8 mouse cellular contexts compared by ENCODE assay signal in the genomic region with DNA sequence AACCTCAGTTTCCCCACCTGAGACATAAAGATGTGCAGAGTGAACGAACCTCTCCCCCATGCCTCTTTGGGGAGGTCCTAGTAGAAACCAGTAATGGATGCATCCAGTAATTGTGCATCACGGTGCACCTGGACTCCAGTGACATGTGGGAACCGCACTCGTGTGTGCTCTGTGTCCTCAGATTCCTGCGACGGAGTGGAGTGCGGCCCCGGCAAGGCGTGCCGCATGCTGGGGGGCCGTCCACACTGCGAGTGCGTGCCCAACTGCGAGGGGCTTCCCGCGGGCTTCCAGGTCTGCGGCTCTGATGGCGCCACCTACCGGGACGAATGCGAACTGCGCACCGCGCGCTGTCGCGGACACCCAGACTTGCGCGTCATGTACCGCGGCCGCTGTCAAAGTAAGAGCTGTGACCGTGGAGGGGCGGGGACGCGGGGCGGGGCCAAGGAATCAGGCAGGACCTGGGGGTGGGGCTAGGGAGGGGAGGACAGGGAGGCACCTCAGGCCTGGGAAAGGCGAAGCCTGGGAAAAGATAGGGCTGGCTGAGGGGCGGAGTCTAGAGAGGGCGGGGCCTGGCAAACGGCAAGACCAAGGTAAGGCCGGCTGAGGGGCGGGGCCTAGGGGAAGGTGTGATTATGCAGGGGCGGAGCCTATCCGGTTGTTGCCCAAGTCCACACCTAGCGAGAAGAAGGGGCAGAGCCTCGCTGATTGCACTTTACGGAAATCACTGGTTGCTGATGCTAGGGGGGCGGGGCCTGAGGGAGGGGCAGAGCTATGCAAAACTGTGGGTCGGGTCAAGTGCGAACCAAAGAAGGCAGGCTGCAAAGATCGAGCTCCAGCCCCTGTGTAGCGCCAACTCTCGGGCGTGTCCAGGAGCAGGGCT. TPM values are rescaled to one million over a fixed set of nuclear protein-coding genes. Genes with fewer than 3 reads are reported as not detected.
DNase-seq lines count a peak whose midpoint lies in the region; ATAC-seq and TF ChIP-seq lines count a peak whose summit lies in the region.

No protein-coding gene starts in this region.

- H3ac ChIP-seq in myocyte (ENCODE audit: control insufficient read depth, insufficient read length): no peak overlapping the region

- DNase-seq in A20 (ENCODE audit: low read depth, low spot score): peak; percentile 98
- DNase-seq in brain, embryonic 14.5 days (ENCODE audit: low read depth): peak; percentile 96
- DNase-seq in liver, adult 2 months (ENCODE audit: extremely low read depth, low read depth, low spot score): peak; percentile 94
- peak; percentile 98 for DNase-seq in splenic B cell, adult 2 months (ENCODE audit: low read depth, low spot score)

- peaks cover 60% of the 10 kb centered on the region for H3K27me3 ChIP-seq in erythroblast, embryonic 14.5 days (ENCODE audit: control insufficient read depth)
- peaks cover 50% of the 10 kb centered on the region for H3K27me3 ChIP-seq in heart, embryonic 11.5 days (ENCODE audit: control insufficient read depth, insufficient read depth, low read length)
- H3K27me3 ChIP-seq in kidney, embryonic 16.5 days (ENCODE audit: insufficient read depth, low read length): no peaks in the 10 kb centered on the region; the same call in none of the 2 replicates
- no peaks in the 10 kb centered on the region for H3K27me3 ChIP-seq in liver, adult 2 months (ENCODE audit: control insufficient read depth, insufficient read depth, low read length)
- H3K27me3 ChIP-seq in myocyte (ENCODE audit: control insufficient read depth, insufficient read depth, insufficient read length): no peaks in the 10 kb centered on the region
- no peaks in the 10 kb centered on the region for H3K27me3 ChIP-seq in splenic B cell, adult 2 months (ENCODE audit: control insufficient read depth, insufficient read depth, low read length, poor library complexity, severe bottlenecking)

- H3K79me2 ChIP-seq in liver, adult 2 months (ENCODE audit: control insufficient read depth, insufficient read depth, low read length): no peaks in the 10 kb centered on the region
- H3K79me2 ChIP-seq in myocyte (ENCODE audit: control insufficient read depth, insufficient read depth): no peaks in the 10 kb centered on the region

- H3K4me3 ChIP-seq in erythroblast, embryonic 14.5 days (replicated peaks): peak overlapping the region; percentile 54
- peak overlapping the region; percentile 37 for H3K4me3 ChIP-seq in heart, embryonic 11.5 days (ENCODE audit: low read depth, low read length)
- H3K4me3 ChIP-seq in kidney, embryonic 16.5 days (ENCODE audit: low read length): peak overlapping the region; percentile 55
- peak overlapping the region; percentile 39; the same call in 1 of the 2 replicates for H3K4me3 ChIP-seq in liver, adult 2 months (ENCODE audit: insufficient read depth, low read depth, low read length)
- peak overlapping the region; percentile 12 for H3K4me3 ChIP-seq in myocyte

- TF ChIP-seq CTCF in brain, embryonic 14.5 days (IDR thresholded peaks at IDR 0.05; ENCODE audit: borderline replicate concordance, extremely low read depth, insufficient read depth, insufficient read length): peak; percentile 93
- peak; percentile 88 for TF ChIP-seq CTCF in liver, adult 2 months (IDR thresholded peaks at IDR 0.05; ENCODE audit: low read depth, low read length)

- peaks cover 27% of the 10 kb centered on the region for H3K4me1 ChIP-seq in erythroblast, embryonic 14.5 days (ENCODE audit: control insufficient read depth)
- H3K4me1 ChIP-seq in heart, embryonic 11.5 days (ENCODE audit: control insufficient read depth, insufficient read depth, low read length): peaks cover 31% of the 10 kb centered on the region
- peaks cover 42% of the 10 kb centered on the region for H3K4me1 ChIP-seq in kidney, embryonic 16.5 days (ENCODE audit: insufficient read depth, low read length)
- H3K4me1 ChIP-seq in liver, adult 2 months (ENCODE audit: control insufficient read depth, insufficient read depth, low read length): no peaks in the 10 kb centered on the region; the same call in 1 of the 2 replicates

- no peaks in the 10 kb centered on the region for H3K36me3 ChIP-seq in erythroblast, embryonic 14.5 days (ENCODE audit: control insufficient read depth)
- no peaks in the 10 kb centered on the region for H3K36me3 ChIP-seq in heart, embryonic 11.5 days (ENCODE audit: control insufficient read depth, insufficient read depth, low read length)
- no peaks in the 10 kb centered on the region for H3K36me3 ChIP-seq in kidney, embryonic 16.5 days (ENCODE audit: insufficient read depth, low read length)
- H3K36me3 ChIP-seq in liver, adult 2 months (ENCODE audit: control insufficient read depth, insufficient read depth, low read length): no peaks in the 10 kb centered on the region
- no peaks in the 10 kb centered on the region for H3K36me3 ChIP-seq in myocyte (ENCODE audit: control insufficient read depth, insufficient read depth)
- H3K36me3 ChIP-seq in splenic B cell, adult 2 months (ENCODE audit: control insufficient read depth, insufficient read depth, low read length, poor library complexity, severe bottlenecking): no peaks in the 10 kb centered on the region

- no peak for TF ChIP-seq POLR2A in brain, embryonic 14.5 days (IDR thresholded peaks at IDR 0.05; ENCODE audit: borderline replicate concordance, extremely low read depth, insufficient read depth, insufficient read length, poor library complexity, severe bottlenecking)
- no peak for TF ChIP-seq POLR2A in liver, adult 2 months (IDR thresholded peaks at IDR 0.05; ENCODE audit: extremely low read depth, insufficient read depth, low read length)
- TF ChIP-seq POLR2A in myocyte (IDR thresholded peaks at IDR 0.05; ENCODE audit: insufficient read length, low read depth): no peak

- 2% methylated on average over 55 of the region's 55 CpGs for WGBS in heart, embryonic 11.5 days (ENCODE audit: insufficient replicate concordance)
- WGBS in kidney, embryonic 16.5 days: 1% methylated on average over 55 of the region's 55 CpGs
- 3% methylated on average over 55 of the region's 55 CpGs for WGBS in liver, adult 2 months

- H3K4me2 ChIP-seq in heart, embryonic 11.5 days: peak overlapping the region; percentile 73
- H3K4me2 ChIP-seq in kidney, embryonic 16.5 days (replicated peaks; ENCODE audit: low read depth, low read length): peak overlapping the region; percentile 94
- peak overlapping the region; percentile 83 for H3K4me2 ChIP-seq in myocyte (ENCODE audit: low read depth)

- H3K9me3 ChIP-seq in erythroblast, embryonic 14.5 days (ENCODE audit: control insufficient read depth, low read length): peaks cover 10% of the 10 kb centered on the region
- 0 out of 2 replicates have a peak, but pooled peaks cover under 1% of the 10 kb centered on the region for H3K9me3 ChIP-seq in heart, embryonic 11.5 days (replicated peaks; ENCODE audit: control insufficient read depth, low read length)
- H3K9me3 ChIP-seq in kidney, embryonic 16.5 days (ENCODE audit: low read length): peaks cover 2% of the 10 kb centered on the region; the same call in 1 of the 2 replicates

- H3K27ac ChIP-seq in heart, embryonic 11.5 days (ENCODE audit: low read depth, low read length): no peak overlapping the region
- H3K27ac ChIP-seq in kidney, embryonic 16.5 days (ENCODE audit: low read length): peak overlapping the region; percentile 70
- H3K27ac ChIP-seq in liver, adult 2 months (replicated peaks; ENCODE audit: insufficient read depth, low read depth, low read length): no peak overlapping the region

- ATAC-seq in heart, embryonic 11.5 days (replicated peaks; ENCODE audit: insufficient number of reproducible peaks, low FRiP score, low TSS enrichment): peak; percentile 85
- ATAC-seq in kidney, embryonic 16.5 days (ENCODE audit: low FRiP score, low TSS enrichment): peak; percentile 92

- no peak overlapping the region for H3K9ac ChIP-seq in heart, embryonic 11.5 days (ENCODE audit: low read depth, low read length)
- H3K9ac ChIP-seq in kidney, embryonic 16.5 days (replicated peaks; ENCODE audit: low read length): peak overlapping the region; percentile 51; the same call in 1 of the 2 replicates
- no peak overlapping the region for H3K9ac ChIP-seq in liver, adult 2 months (ENCODE audit: low read depth, low read length)

RNA-seq across cellular contexts. Expression of a gene that starts 3.0 kb away (rescaled TPM):
- polyA plus RNA-seq in brain, embryonic 14.5 days (2012; rRNA removed): 1.7 and 2.2 TPM in 2 replicates
- polyA plus RNA-seq in erythroblast, embryonic 14.5 days (2012): 0.02 and 0.04 TPM in 2 replicates
- 11.4 TPM in 2 replicates for polyA plus RNA-seq in heart, embryonic 11.5 days (2014; fragmentation: Nextera tagmentation; extraction: Ambion mirVana)
- polyA plus RNA-seq in kidney, embryonic 16.5 days (2015; fragmentation: Nextera tagmentation; extraction: Ambion mirVana): 23.9 and 26.4 TPM in 2 replicates
- total RNA-seq in liver, adult 2 months (2014; rRNA removed): 0.09 and 0.27 TPM in 2 replicates
- 0.18 and 0.60 TPM in 2 replicates for polyA plus RNA-seq in liver, adult 2 months (2012; rRNA removed)
- 28.9 TPM for polyA plus RNA-seq in myocyte (2012; fragmentation: generic; extraction: Trizol)

RNA-seq across cellular contexts. Expression of a gene that starts 10.7 kb away (rescaled TPM):
- 0.05 and 0.14 TPM in 2 replicates for polyA plus RNA-seq in brain, embryonic 14.5 days (2012; rRNA removed)
- polyA plus RNA-seq in erythroblast, embryonic 14.5 days (2012): 0.02 TPM in 1 of 2 replicates, not detected in the other
- not detected in 2 replicates for polyA plus RNA-seq in heart, embryonic 11.5 days (2014; fragmentation: Nextera tagmentation; extraction: Ambion mirVana)
- not detected in 2 replicates for polyA plus RNA-seq in kidney, embryonic 16.5 days (2015; fragmentation: Nextera tagmentation; extraction: Ambion mirVana)
- total RNA-seq in liver, adult 2 months (2014; rRNA removed): not detected in 2 replicates
- polyA plus RNA-seq in liver, adult 2 months (2012; rRNA removed): not detected in 2 replicates
- 0.07 TPM for polyA plus RNA-seq in myocyte (2012; fragmentation: generic; extraction: Trizol)

RNA-seq across cellular contexts. Expression of a gene that starts 13.3 kb away (rescaled TPM):
- 157 and 182 TPM in 2 replicates for polyA plus RNA-seq in brain, embryonic 14.5 days (2012; rRNA removed)
- polyA plus RNA-seq in erythroblast, embryonic 14.5 days (2012): 35.3 and 45.1 TPM in 2 replicates
- polyA plus RNA-seq in heart, embryonic 11.5 days (2014; fragmentation: Nextera tagmentation; extraction: Ambion mirVana): 63.1 and 69.0 TPM in 2 replicates
- 66.4 and 77.0 TPM in 2 replicates for polyA plus RNA-seq in kidney, embryonic 16.5 days (2015; fragmentation: Nextera tagmentation; extraction: Ambion mirVana)
- total RNA-seq in liver, adult 2 months (2014; rRNA removed): 7.6 and 11.7 TPM in 2 replicates
- 65.1 and 70.6 TPM in 2 replicates for polyA plus RNA-seq in liver, adult 2 months (2012; rRNA removed)
- 91.3 TPM for polyA plus RNA-seq in myocyte (2012; fragmentation: generic; extraction: Trizol)

RNA-seq across cellular contexts. Expression of a gene that starts 13.3 kb away (rescaled TPM):
- 157 and 219 TPM in 2 replicates for polyA plus RNA-seq in brain, embryonic 14.5 days (2012; rRNA removed)
- 0.34 and 0.52 TPM in 2 replicates for polyA plus RNA-seq in erythroblast, embryonic 14.5 days (2012)
- polyA plus RNA-seq in heart, embryonic 11.5 days (2014; fragmentation: Nextera tagmentation; extraction: Ambion mirVana): 66.6 and 70.1 TPM in 2 replicates
- polyA plus RNA-seq in kidney, embryonic 16.5 days (2015; fragmentation: Nextera tagmentation; extraction: Ambion mirVana): 190 and 194 TPM in 2 replicates
- total RNA-seq in liver, adult 2 months (2014; rRNA removed): 0.81 and 0.92 TPM in 2 replicates
- polyA plus RNA-seq in liver, adult 2 months (2012; rRNA removed): 1.9 and 3.0 TPM in 2 replicates
- polyA plus RNA-seq in myocyte (2012; fragmentation: generic; extraction: Trizol): 70.0 TPM

RNA-seq across cellular contexts. Expression of a gene that starts 25.1 kb away (rescaled TPM):
- polyA plus RNA-seq in brain, embryonic 14.5 days (2012; rRNA removed): 0.28 and 0.74 TPM in 2 replicates
- not detected in 2 replicates for polyA plus RNA-seq in erythroblast, embryonic 14.5 days (2012)
- polyA plus RNA-seq in heart, embryonic 11.5 days (2014; fragmentation: Nextera tagmentation; extraction: Ambion mirVana): 0.26 TPM in 1 of 2 replicates, not detected in the other
- 0.14 and 0.39 TPM in 2 replicates for polyA plus RNA-seq in kidney, embryonic 16.5 days (2015; fragmentation: Nextera tagmentation; extraction: Ambion mirVana)
- total RNA-seq in liver, adult 2 months (2014; rRNA removed): not detected in 2 replicates
- polyA plus RNA-seq in liver, adult 2 months (2012; rRNA removed): not detected in 2 replicates
- 0.26 TPM for polyA plus RNA-seq in myocyte (2012; fragmentation: generic; extraction: Trizol)
